Mouse (Mus musculus) G1E-ER4 (cell line): ENCODE results near the gene Tmem274. TPM values are rescaled to one million over a fixed set of nuclear protein-coding genes. Genes with fewer than 3 reads are reported as not detected.

ENCODE experiments used
- GATA1 ChIP-seq: IDR thresholded peaks from one replicate; pipeline ENCODE4 v1.8.0; 2012; ENCODE audit warnings: low read length, inconsistent platforms
- polyA plus RNA-seq: library from polyadenylated mRNA; stranded (reverse); fragments of >175 nt; gene quantifications from 2 replicates; pipeline ENCODE4 v1.2.3, GENCODE M21; 2012

Gene Tmem274
- polyA plus RNA-seq, 1 experiment = not detected

DNA sequence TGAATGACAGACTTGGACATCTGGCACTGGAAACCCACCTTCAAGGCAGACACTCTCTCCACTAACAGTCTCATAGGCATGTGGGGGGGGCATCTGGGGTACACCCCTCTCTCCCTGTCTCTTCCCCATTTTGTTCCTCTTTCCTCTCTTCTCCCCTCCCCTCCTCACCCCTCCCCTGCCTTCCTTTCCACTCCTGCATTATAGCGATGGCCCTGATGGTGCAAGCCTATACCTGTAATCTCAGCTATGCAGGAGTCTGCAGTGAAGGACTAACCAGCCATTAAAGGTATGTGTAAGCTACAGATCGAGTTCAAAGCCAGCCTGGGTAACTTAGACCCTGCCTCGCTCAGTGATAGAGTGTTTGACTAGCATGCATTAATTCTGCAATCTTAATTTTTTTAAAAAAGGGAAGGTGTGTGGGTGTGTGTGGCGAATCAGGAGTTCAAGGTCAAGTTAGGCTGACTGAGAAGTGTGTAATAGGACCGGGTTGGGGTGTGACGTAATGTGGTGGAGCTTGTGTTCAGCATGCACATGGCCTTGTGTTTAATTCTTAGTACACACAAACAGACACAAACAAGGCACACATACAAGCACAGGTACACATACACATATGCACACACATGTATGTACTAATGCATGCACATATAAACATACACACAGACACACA lies 14.7 kb upstream of the Tmem274 start:
- TF ChIP-seq GATA1 = no peak

DNA sequence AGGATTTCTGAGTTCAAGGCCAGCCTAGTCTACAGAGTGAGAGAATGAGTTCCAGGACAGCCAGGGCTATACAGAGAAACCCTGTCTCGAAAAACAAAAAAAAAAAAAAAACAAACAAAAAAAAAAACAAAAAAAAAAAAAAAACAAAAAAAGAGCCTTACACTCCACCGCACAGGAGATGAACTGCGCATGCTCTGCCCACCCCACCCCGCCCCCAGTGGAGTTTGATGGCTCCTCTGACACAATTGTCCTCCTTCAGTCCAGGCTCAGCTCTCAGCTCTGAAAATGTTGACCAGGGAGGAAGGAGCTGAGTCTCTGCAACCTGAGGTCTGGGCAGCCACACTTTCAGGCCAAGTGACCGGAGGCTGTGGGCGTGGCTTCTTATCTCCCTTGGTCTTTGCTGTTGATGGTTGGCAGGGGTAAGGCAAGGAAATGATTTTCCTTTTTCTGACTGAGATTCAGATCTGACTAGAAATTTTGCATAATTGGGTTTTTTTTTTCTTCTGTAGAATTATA lies 13.7 kb upstream of the Tmem274 start:
- no peak for TF ChIP-seq GATA1

DNA sequence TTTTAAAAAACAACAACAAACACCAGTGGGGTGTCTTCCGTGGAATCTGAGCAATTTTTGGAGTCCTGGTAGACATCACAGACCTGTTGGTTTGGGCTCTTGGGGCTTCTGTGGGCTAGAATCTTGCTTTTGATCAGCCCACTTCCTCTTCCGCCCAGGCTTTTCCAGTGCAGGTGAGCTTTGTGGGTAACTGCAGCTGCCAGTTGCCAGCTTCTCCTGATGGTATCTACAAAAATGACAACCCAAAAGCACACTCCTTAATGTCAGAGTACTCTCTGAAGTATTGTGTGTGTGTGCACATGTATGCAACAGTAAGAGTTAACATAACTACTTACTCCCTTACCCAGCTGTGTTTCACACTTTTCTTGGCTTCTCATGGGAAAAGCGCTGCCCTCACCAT lies 7.6 kb upstream of the Tmem274 start:
- no peak for TF ChIP-seq GATA1

DNA sequence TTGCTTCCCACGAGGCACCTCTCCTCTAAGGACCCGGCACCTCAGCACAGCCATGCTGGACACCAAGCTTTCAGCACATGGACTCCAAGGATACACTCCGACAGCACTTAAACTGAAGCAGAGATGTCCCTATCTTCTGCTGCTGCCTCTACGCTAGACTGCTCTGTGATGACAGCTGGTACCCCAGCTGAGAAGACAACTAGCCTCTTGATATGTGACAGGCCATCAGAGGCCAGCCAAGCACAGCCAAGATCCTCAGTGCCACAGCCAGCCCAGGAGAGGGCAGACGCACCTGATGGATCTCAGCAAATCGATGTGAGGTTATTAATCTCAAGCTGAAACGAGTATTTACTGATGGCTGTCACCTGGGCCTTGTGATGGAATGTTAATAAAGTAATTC lies 2.1 kb upstream of the Tmem274 start:
- TF ChIP-seq GATA1 = no peak

DNA sequence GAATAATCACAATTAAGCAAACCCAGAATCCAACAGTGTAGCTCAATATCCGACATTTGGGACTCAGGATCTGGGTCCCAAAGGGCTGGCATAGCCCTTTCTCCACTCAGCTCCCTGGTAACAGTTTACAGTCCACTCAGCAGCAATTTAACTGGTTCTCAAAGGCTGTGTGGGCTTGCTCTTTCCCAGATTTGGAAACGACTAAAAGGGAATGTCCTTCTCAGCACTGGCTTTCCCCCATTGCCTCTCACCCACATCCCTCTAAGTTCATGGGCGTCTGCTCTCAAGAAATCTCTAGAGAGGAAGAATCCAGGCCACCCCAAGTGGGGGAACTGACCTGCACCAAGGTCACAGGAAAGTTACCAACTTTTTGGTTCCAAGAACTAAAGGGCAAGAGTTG lies 7.4 kb downstream of the Tmem274 start:
- TF ChIP-seq GATA1 = no peak

DNA sequence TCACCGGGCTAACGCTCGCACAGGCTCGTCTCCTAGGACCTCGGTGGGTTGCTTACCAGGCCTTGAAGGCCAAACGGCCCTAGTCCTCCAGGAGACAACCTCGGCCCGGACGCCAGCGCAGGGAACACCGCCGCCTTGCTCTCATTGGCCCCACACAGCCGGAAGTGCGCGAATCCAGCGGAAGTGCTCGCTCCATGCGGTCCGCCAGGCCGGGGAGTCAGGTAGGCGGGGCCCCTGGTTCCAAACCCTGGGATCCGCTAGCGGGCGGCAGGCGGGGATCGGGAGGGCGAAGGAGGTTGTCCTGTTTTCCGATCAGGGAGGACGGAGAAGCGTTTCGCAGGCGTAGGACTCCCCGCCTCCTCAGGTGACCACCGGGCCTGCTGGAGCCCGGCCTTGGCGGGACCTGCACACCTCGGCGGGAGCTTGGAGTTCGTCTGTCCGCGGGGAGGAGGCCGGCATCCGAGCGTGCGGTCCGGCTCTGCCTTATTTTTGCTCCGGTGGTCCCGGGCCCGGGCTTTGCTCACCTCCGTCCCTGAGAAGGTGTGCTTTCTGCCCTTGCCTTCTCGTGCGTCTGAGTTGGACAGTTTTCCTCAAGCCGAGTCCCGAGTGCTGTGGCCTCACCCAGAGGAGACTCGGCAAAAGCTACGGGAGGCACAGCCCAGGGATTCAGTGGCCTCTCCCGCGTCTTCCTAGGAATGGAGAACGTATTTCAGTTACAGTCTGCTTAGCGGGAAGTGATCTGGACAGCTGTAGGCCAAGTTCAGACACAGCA lies 8.1 kb downstream of the Tmem274 start, which contains the start of the genes Nmnat1 and Lzic:
Gene Nmnat1 (minus strand): TSS at position 150 of the 772 bp plus-strand sequence.
Gene Lzic (plus strand): TSS at position 177 of the 772 bp plus-strand sequence.
- no peak for TF ChIP-seq GATA1

DNA sequence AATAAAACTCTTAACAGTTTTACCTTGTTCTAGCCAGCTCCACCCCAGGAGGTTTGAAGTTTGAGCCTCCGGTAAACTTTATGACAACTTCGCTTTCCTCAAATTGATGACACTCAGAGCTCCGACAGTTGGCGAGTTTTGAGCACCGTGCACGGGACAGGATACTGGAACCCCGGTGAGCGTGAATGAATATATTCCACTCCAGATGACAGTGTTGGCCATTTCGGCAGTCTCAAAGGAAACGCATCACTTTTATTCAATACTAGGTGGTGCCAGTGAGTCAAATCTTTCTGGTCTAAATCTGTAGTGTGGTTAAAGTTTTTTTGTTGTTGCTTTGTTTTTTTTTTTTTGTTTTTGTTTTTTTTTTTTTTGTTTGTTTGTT lies 8.6 kb downstream of the Tmem274 start:
- no peak for TF ChIP-seq GATA1

DNA sequence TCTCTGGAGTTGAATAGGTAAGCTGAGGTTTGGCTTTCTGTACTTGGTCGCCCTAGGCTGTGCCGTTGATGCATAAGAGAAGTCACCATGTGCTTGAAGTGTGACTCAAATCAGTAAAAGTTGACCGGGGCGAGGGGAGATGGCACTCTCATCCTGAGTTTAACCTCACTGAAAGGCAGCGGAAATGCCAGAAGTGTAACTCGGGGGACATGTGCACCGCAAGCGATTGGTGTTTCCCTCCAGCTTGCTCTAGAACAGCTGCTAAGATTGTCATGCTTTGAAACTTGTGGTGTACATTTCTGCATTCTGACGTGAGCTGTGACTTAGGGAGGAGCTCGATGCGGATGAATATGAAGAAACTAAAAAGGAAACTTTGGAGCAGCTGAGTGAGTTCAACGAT lies 10.6 kb downstream of the Tmem274 start:
- TF ChIP-seq GATA1 = no peak

DNA sequence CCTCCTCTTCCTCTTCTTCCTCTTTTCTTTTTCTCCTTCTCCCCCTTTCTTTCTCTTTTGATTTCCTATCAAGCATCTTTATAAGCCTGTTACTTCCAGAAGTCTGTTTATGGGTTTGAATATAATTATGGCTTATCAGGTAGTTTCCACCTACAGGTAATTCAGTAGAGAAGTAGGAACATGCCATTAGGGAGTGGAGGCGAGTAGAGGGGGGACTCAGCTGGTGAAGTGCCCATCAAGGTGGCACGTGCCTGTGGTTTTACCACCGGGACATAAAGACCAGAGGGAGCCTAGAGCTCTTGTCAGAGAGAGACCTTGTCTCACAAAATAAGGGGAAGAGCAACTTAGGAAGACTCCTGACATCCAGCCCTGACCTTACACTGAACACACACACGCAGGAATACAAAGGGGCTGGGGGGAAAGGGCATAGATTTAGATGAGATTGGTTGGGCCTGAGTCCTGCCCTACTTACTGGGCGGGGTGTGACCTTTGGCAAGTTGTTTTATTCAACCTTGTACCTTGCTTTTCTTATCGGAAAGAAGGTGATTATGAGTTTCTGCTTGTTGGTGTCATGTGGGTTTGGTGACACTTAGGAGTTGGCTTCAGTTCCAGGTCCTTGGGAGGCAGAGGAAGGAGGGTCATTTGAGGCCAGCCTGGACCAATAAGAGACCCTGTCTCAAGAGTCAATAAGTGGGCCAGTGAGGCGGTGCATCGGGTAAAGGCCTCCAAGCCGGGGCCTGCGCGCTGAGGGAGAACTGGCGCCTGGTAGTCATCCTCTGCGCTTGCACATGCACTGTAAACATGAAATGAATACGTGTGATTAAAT lies 12.4 kb downstream of the Tmem274 start:
- no peak for TF ChIP-seq GATA1

DNA sequence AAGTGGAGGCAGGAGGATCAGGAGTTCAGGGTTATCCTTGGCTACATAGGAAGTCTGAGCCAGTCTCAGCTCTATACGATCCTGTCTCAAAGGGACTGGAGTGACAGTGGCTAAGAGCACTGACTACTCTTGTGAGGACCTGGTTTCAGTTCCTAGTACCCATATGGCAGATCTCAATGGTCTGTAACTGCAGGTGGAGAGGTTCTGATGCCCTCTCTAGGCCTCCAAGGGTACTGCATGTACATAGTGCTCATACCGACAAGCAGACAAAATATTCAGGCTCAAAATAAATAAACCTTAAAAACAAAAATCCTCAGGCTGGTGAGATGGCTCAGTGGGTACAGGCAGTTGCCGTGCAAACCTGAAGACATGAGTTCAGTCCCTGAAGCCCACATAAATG lies 14.0 kb downstream of the Tmem274 start:
- no peak for TF ChIP-seq GATA1

DNA sequence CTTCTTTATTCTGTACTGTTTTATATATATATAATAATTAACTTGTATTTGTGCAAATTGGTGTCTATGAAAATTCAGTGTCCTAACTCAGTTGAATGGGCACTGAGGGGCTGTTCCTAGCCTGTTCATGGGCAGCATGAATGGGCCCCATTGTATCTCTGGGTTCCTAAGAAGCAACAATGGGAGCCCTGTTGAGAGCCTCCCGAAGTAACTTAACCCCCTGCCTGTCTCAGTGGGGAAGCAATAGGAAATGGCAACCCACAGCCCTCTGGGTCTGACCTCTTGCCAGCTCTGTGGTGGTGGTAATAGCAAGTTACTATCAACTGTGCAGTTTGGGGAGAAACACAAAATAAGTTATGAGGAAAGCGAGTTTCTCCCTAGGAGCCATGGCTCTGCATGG lies 19.4 kb downstream of the Tmem274 start:
- TF ChIP-seq GATA1 = no peak

DNA sequence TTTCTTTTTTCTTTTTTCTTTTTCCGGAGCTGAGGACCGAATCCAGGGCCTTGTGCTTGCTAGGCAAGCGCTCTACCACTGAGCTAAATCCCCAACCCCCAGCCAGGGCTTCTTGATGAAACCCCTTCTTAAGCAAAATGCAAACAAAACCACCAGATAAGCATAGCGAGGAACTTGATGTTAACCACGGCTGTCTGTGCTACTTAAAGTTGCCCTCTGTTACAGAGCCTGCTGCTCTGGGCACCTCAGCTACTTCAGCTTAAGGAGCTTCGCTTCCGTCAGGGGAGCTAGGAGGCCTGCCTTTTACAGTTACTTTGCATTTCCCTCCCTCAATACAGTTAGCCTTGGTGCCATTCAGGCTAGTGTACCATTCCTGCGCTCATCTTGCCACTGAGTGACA lies 21.7 kb downstream of the Tmem274 start:
- TF ChIP-seq GATA1 = no peak

DNA sequence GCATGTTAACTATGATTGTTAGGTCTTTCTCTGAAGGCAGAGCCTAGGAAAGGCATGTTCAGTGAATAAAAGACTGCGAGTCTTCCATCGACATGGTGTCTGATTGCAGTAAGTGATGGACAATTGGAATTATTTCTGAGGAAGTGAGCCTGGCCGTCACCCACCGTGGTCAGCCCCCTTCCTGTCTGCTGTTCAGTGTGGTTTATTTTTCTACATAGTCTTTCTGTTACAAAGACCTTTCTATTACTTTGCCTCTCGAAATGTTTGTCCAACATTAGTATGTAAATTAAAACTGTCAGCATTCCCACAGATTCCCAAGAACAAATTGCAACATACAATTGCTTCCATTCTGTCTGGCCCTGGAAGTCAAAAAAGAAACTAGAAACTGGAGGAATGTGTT lies 22.6 kb downstream of the Tmem274 start:
- no peak for TF ChIP-seq GATA1

DNA sequence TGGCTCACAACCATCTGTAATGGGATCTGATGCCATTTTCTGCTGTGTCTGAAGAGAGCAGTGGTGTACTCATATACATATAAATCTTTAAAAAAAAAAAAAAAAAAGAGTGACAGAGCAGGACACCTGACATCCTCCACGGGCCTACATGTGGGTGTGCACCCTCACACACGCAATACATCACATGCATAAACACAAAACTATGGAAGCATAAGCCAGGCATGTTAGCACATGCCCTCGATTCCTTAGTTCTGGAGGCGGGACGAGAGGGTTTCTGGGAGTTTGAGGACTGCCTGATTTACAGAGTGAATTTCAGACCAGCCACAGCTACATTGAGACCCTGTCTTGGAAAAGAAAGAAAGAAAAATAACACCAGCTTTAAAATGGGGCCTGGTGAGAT lies 27.2 kb downstream of the Tmem274 start:
- TF ChIP-seq GATA1 = no peak

DNA sequence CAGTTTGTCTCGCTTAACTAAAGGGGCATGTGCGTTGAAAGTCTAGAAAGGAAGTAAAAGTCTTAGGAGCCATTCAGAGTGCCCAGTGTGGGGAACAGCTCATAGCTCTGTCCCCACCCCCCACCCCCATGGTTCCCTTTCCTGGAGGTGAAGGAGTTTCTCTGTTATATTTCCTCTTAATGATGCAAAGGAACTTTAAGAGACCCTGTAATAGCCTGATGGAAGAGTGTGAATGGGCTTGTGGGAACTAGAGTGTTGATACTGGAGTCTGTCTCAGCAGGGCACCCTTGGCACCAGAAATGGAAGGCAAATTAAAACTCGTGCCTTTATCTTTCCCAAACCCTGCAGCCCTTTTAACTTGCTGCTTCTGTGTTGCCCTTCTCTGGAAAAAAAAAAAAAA lies 27.7 kb downstream of the Tmem274 start:
- TF ChIP-seq GATA1 = no peak

DNA sequence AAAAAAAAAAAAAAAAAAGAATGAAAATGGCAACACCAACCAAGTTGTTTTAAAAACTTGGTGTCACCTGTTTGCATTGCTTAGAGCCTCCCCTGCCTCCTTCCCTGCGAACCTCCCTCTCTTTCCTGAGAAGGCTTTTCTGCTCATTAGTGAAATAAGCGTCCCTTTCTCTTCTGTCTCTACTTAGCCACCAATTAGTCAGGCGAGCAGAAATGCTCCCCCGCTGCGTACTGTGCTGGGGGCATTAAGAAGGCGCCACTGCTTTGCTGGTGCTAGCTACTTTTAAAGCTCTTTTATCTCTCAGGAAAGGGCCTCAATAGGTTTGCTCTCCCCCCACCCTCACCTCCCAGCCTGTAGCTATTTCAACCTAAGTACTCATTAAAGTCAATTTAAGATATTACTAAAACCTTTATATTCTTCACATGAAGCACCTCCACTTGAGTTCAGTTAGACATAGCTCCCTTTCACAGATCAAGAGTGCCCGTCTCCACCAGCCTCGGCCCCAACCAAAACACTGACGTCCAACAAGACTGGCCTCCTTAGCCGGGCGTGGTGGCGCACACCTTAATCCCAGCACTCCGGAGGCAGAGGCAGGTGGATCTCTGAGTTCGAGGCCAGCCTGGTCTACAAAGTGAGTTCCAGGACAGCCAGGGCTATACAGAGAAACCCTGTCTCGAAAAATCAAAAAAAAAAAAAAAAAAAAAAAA lies 28.2 kb downstream of the Tmem274 start:
- TF ChIP-seq GATA1 = no peak
